ENCODE assay signal across 8 mouse cellular contexts in the genomic region with DNA sequence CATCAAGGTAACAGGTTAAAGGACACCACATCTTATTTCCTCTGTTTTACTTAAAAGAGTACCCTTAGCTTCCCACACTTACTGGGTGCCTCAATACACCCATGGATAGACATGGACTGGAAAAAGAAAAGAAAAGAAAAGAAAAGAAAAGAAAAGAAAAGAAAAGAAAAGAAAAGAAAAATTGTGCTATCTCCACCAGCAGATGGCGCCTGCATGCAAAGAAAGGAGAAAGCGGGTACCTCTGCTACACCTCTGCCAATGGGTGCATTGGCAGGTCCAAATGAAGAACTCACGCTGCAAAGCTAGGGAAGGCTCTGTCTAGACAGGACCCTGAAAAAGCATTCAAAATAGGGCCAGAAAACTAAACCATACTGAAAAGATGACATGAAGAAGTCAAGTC. TPM values are rescaled to one million over a fixed set of nuclear protein-coding genes. Genes with fewer than 3 reads are reported as not detected.
DNase-seq lines count a peak whose midpoint lies in the region; ATAC-seq lines count a peak whose summit lies in the region.

No protein-coding gene starts in this region.

- intact Hi-C loops in heart, postnatal 14 days (cut with DNase I), result loop anchor here (2.0 kb wide), 2 partner anchors 180 to 258 kb away; no protein-coding TSS in a partner anchor
- intact Hi-C loops in left cerebral cortex, postnatal 25 days (cut with DNase I), result loop anchor here (1.0 kb wide), 2 partner anchors 179 to 257 kb away; no protein-coding TSS in a partner anchor

- no peak for ATAC-seq in granulocyte monocyte progenitor cell, adult 5-6 weeks (replicated peaks; ENCODE audit: poor library complexity, severe bottlenecking)

- DNase-seq in heart, postnatal 14 days, result peak; percentile 41 to 44
- no peak for DNase-seq in heart, adult 11 months
- DNase-seq in urinary bladder, postnatal 14 days (ENCODE audit: low spot score), result peak; percentile 39
- DNase-seq in urinary bladder, postnatal 4 days (ENCODE audit: low spot score in 2 of 2), result no peak
- peak; percentile 55 for DNase-seq in cerebellum, adult 9-10 months
- peak; percentile 47 for DNase-seq in left cerebral cortex, postnatal 25 days (ENCODE audit: low spot score in 2 of 2)
- DNase-seq in thymus, postnatal 0 days (ENCODE audit: low spot score), result peak; percentile 51

RNA-seq across cellular contexts. Expression of a gene that starts 8.0 kb away (rescaled TPM):
- 1 to 10 TPM; 2.6 to 3.3 TPM for total RNA-seq in heart, postnatal 14 days (2021)
- 1 to 10 TPM; 3.7 to 5.2 TPM for total RNA-seq in left cerebral cortex, postnatal 25 days (2021)
- 1.4 and 1.6 TPM in 2 replicates for polyA plus RNA-seq in thymus, postnatal 0 days (2015; fragmentation: Nextera tagmentation; extraction: Ambion mirVana)
- not detected in 2 replicates for total RNA-seq in granulocyte monocyte progenitor cell, adult 5-6 weeks (2014; fragmentation: Nextera tagmentation)
- not detected in 2 replicates for total RNA-seq in granulocyte monocyte progenitor cell, adult 5-6 weeks (2017)

Comparison
In these comparisons a context has a peak if more than half of its experiments do, and no peak if none do; other contexts are left out.
1. DNase-seq: peak in heart, postnatal 14 days (2 of 2), urinary bladder, postnatal 14 days (single experiment), cerebellum, adult 9-10 months (single experiment), left cerebral cortex, postnatal 25 days (2 of 2) and thymus, postnatal 0 days (single experiment); none in heart, adult 11 months (single experiment) and urinary bladder, postnatal 4 days (0 of 2).